Mouse (Mus musculus) spleen, embryonic (tissue): ENCODE results near the gene Shb.

Source experiments
- CTCF ChIA-PET: fragments of 350-600 bp; sonication (Branson Sonifier 250); formaldehyde crosslinking; loops from one replicate; lab custom pipeline; 2022; lab: Charles Lee

Gene Shb

GRCm38 (mm10) chr4:45457543-45457942 lies 74.7 kb downstream of the Shb start:
- CTCF ChIA-PET = interaction anchor here (0.5 kb wide), 1 partner anchor 85 kb away, joined by 3 read pairs; no protein-coding TSS in a partner anchor

- CTCF ChIA-PET = no interaction called here
Observed at GRCm38 (mm10) chr4:45455001-45455400, 77.3 kb downstream of the Shb start.

- CTCF ChIA-PET = no interaction called here
Observed at GRCm38 (mm10) chr4:45453271-45453851, 78.9 kb downstream of the Shb start.

DNA sequence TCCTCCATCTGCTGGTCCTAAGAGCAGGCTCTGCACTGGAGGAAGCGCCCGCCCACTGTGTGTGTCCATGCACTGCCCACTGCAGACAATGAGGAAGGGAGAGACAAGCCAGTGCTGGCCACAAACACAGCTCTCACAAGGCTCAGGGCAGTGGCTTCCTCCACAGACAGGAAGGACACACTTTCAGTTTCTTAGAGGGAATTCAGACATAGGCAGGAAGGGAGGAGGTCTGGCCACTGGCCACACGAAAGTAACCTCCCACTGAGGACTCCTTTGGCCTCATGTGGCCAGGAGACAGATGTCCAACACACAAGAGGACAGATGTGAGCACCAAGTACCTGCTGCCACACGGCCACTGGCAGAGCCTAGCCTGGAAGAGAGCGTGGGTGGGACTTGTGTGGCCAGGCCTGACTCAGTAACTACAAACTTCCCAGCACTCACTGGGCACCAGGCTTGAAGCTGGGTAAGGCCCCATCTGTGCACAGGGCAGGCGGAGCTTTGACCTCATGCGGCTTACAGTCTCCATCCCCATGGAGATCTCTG lies 79.6 kb downstream of the Shb start:
- CTCF ChIA-PET = no interaction called here

GRCm38 (mm10) chr4:45449012-45449411 lies 83.3 kb downstream of the Shb start:
- CTCF ChIA-PET = interaction anchor here (0.7 kb wide), 1 partner anchor 1201 kb away, joined by 16 read pairs; the partner anchor contains the start of gene Tbc1d2

- CTCF ChIA-PET = interaction anchor here (0.7 kb wide), 1 partner anchor 1201 kb away, joined by 16 read pairs; the partner anchor contains the start of gene Tbc1d2
Observed at GRCm38 (mm10) chr4:45448481-45448880, 83.8 kb downstream of the Shb start.

GRCm38 (mm10) chr4:45447196-45447595 lies 85.1 kb downstream of the Shb start:
- CTCF ChIA-PET = no interaction called here

- CTCF ChIA-PET = no interaction called here
Observed at GRCm38 (mm10) chr4:45445235-45445634, 87.0 kb downstream of the Shb start.

DNA sequence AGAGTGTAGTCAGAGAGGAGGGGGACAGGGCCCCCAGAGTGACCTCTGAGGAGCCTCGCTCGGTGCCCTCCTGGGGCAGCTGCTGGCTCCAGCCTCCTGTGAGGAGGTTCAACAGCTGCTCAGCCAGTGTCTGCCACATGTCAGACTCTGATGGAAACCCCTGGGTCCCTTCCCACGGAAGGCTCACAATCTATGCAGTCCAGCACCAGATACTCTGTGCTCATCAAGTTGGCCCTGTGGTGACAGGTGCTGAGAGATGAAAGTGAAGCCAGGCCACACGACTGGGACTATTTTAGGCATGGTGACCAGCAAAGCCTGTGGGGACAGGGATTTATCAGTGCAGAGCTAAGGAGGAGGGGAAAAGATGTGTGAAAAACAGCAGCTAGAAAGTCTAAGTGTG lies 87.5 kb downstream of the Shb start:
- CTCF ChIA-PET = no interaction called here

- CTCF ChIA-PET = no interaction called here
Observed at GRCm38 (mm10) chr4:45443652-45444051, 88.6 kb downstream of the Shb start.

DNA sequence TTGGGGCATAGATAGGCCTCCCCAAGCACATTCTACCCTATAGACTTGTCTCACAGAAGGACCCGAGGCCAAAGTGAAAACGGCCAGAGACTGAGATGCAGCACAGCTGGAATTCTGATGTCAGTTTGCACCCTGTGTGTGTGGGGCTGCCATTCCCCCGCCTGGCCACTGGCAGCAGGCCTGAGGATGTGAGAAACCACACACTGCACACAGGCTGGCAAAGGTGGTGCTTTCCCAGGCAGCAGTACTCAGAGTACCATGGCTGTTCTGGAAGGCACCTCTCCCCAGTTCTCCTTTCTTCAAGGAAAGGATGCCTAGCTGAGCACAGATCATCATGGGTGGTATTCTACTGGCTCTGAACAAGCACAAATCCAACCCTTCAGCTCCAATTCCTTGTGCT lies 90.0 kb downstream of the Shb start:
- CTCF ChIA-PET = no interaction called here

GRCm38 (mm10) chr4:45441778-45442177 lies 90.5 kb downstream of the Shb start:
- CTCF ChIA-PET = no interaction called here

GRCm38 (mm10) chr4:45439281-45439680 lies 93.0 kb downstream of the Shb start:
- CTCF ChIA-PET = no interaction called here

GRCm38 (mm10) chr4:45437010-45437409 lies 95.3 kb downstream of the Shb start:
- CTCF ChIA-PET = interaction anchor here (0.7 kb wide), 1 partner anchor 92 kb away, joined by 3 read pairs; no protein-coding TSS in a partner anchor

DNA sequence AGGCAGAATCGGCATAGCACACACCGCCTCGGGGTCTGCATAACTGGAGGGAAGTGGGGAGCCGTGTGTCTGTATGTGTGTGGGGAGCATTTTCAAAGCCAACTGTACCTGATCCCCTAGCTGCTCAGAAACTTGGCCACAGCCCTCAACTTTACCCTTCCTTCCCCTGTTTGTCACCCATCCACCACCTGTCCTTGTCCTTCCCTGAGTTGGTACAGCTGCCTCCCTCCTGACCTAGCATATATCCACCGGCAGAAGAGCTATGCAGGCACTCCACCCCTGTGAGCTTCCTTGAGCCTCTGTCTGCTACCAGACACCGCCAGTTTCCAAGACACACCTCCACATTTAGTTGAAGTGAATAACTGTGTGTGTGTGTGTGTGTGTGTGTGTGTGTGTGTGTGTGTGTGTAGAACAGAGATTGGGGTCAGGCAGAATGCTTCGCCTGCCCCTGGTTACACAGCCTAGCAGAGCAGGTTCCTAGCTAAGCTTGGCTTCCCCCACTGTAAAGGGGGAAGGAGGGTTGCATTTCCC lies 95.8 kb downstream of the Shb start:
- CTCF ChIA-PET = no interaction called here

DNA sequence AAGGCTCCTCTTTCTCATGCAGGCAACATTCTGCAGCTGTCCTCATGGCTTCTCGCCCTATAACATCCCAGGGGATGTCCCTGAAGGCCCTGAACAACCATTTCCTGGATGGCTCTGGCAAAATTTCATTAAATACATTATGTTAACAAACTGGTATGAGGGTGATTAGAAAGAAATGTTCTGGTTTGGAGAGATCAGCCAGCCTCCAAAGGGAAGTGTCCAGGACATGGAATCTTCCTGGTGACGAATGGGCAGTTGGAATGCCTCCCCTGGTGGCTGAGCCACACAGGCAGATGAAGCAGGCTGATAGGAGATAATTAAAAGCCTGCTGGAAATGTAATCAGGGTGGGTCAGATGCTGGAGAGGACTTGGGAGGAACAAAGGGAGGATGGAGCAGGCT lies 96.4 kb downstream of the Shb start:
- CTCF ChIA-PET = no interaction called here

- CTCF ChIA-PET = no interaction called here
Observed at GRCm38 (mm10) chr4:45434681-45435080, 97.6 kb downstream of the Shb start.

DNA sequence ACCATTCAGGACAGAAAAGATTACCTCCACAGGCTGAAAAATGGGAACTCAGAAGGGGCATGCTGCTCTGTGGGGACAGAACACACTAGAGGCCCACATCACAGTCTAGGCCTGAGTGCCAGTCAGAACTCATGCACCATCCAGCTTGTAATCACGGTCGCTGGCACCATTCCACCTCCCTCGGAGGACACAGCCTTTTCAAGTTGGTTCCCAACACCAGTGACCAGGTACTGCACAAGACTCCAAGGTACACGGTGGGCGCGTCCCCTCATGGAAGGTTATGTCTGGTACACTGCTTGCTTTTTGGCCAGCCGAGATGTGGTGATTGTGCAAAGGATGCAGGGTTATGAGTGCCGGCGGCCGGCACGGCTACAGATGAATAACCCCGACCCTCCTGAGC lies 98.2 kb downstream of the Shb start:
- CTCF ChIA-PET = interaction anchor here (0.5 kb wide), 1 partner anchor 66 kb away, joined by 5 read pairs; no protein-coding TSS in a partner anchor

- CTCF ChIA-PET = no interaction called here
Observed at GRCm38 (mm10) chr4:45431806-45432205, 100.5 kb downstream of the Shb start.

- CTCF ChIA-PET = no interaction called here
Observed at GRCm38 (mm10) chr4:45431316-45431715, 101.0 kb downstream of the Shb start.

- CTCF ChIA-PET = no interaction called here
Observed at GRCm38 (mm10) chr4:45429451-45429850, 102.8 kb downstream of the Shb start.

- CTCF ChIA-PET = no interaction called here
Observed at GRCm38 (mm10) chr4:45426724-45427457, 105.4 kb downstream of the Shb start.

DNA sequence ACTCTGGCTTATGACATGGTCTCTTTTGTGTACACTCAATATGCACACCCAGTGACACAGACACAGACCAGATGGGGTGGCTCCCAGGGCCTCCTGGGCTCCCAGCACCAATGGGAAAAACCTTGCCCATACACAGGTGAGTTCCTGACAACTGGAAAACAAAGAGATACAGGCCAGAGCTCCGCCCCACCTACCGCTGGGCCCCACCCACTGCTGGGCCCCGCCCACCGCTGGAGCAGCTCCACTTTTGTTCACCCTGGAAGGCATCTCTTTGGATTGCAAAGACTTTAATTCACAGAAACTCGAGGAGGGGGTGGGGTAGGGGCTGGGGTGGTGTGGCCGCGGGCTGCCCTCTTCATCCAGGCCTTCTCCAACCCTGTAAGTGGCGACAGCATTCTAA lies 108.9 kb downstream of the Shb start:
- CTCF ChIA-PET = no interaction called here
